Mouse (Mus musculus) midbrain, embryonic 14.5 days (tissue): Measurements from ENCODE around the gene Sirt7. TPM values are rescaled to one million over a fixed set of nuclear protein-coding genes. Genes with fewer than 3 reads are reported as not detected.

ENCODE experiments used
- ATAC-seq: fragments of 200-750 bp; cut with Nextera tagmentation; 2 replicates; pipeline ENCODE4 v1.8.0; 2017; ENCODE audit warnings: moderate number of reproducible peaks, moderate library complexity; ENCODE audit not compliant: low FRiP score, low TSS enrichment
- DNase-seq: peaks from one replicate; pipeline ENCODE4 v3.0.0-alpha.2; 2015
- H3K27ac ChIP-seq: fragments of 300-500 bp; sonication (generic); replicated peaks from 2 replicates; pipeline ENCODE4 v1.5.1; 2014; ENCODE audit warnings: mild to moderate bottlenecking, low read depth, low read length, moderate library complexity
- H3K27me3 ChIP-seq: fragments of 300-500 bp; sonication (generic); 2 replicates; pipeline ENCODE4 v1.6.1; 2014; ENCODE audit warnings: low read length, control low read depth, mixed read lengths; ENCODE audit not compliant: control insufficient read depth, insufficient read depth
- H3K36me3 ChIP-seq: fragments of 300-500 bp; sonication (generic); 2 replicates; pipeline ENCODE4 v1.6.1; 2014; ENCODE audit warnings: low read length, control low read depth; ENCODE audit not compliant: control insufficient read depth, insufficient read depth
- H3K4me1 ChIP-seq: fragments of 300-500 bp; sonication (generic); 2 replicates; pipeline ENCODE4 v1.6.1; 2014; ENCODE audit warnings: mild to moderate bottlenecking, antibody characterized with exemption, low read length, control low read depth; ENCODE audit not compliant: control insufficient read depth, insufficient read depth
- H3K4me2 ChIP-seq: fragments of 300-500 bp; sonication (generic); 2 replicates; pipeline ENCODE4 v1.6.1; 2014; ENCODE audit warnings: mild to moderate bottlenecking, low read length, moderate library complexity
- H3K4me3 ChIP-seq: fragments of 300-500 bp; sonication (generic); replicated peaks from 2 replicates; pipeline ENCODE4 v1.5.1; 2014; ENCODE audit warnings: low read depth, low read length
- H3K9ac ChIP-seq: fragments of 300-500 bp; sonication (generic); replicated peaks from 2 replicates; pipeline ENCODE4 v1.6.1; 2014; ENCODE audit warnings: mild to moderate bottlenecking, low read length, moderate library complexity
- H3K9me3 ChIP-seq: fragments of 300-500 bp; sonication (generic); 2 replicates; pipeline ENCODE4 v1.6.1; 2016; ENCODE audit warnings: low read length, control low read depth, mixed read lengths; ENCODE audit not compliant: control insufficient read depth
- WGBS: fragments of 180-500 bp; shearing (Covaris S2); extraction: QIAGEN DNeasy Blood & Tissue Kit; methylation state at CpG from one replicate; pipeline ENCODE4 v1.1.7; 2014; 5-methylcytosine and 5-hydroxymethylcytosine counted together
- polyA plus RNA-seq: library from polyadenylated mRNA; unstranded; fragments of >200 nt; fragmentation: Nextera tagmentation; extraction: Ambion mirVana; gene quantifications from 2 replicates; pipeline ENCODE4 v1.2.1, GENCODE M21; 2014

Sirt7 gene
- polyA plus RNA-seq, 1 experiment from 2014 or later: 38.4 TPM

GRCm38 (mm10) chr11:120579316-120580107, 45.5 kb downstream of the Sirt7 start:
- DNase-seq (peak; percentile 87), ATAC-seq (no peak)
- 65% methylated on average over 15 of the region's 15 CpGs for WGBS
- peak overlapping the region; percentile 79 for H3K4me3 ChIP-seq
- H3K27me3 ChIP-seq: no peaks in the 10 kb centered on the region
- no peaks in the 10 kb centered on the region for H3K9me3 ChIP-seq
- peak overlapping the region; percentile 91 for H3K4me2 ChIP-seq
- H3K27ac ChIP-seq: peak overlapping the region; percentile 97; the same call in 1 of the 2 replicates
- peaks cover 27% of the 10 kb centered on the region for H3K36me3 ChIP-seq
- H3K9ac ChIP-seq: peak overlapping the region; percentile 94
- peaks cover 21% of the 10 kb centered on the region for H3K4me1 ChIP-seq

GRCm38 (mm10) chr11:120578694-120579243, 46.3 kb downstream of the Sirt7 start:
- DNase-seq: no peak
- peaks cover 27% of the 10 kb centered on the region for H3K36me3 ChIP-seq
- no peak overlapping the region for H3K9ac ChIP-seq
- H3K4me3 ChIP-seq: no peak overlapping the region
- 90% methylated on average over 11 of the region's 11 CpGs for WGBS
- no peak overlapping the region for H3K27ac ChIP-seq
- H3K4me2 ChIP-seq: no peak overlapping the region
- H3K4me1 ChIP-seq: peaks cover 21% of the 10 kb centered on the region
- H3K9me3 ChIP-seq: no peaks in the 10 kb centered on the region
- no peaks in the 10 kb centered on the region for H3K27me3 ChIP-seq
- no peak for ATAC-seq

- no peak overlapping the region for H3K27ac ChIP-seq
- H3K27me3 ChIP-seq: no peaks in the 10 kb centered on the region
- H3K9ac ChIP-seq: no peak overlapping the region
- WGBS: 88% methylated on average over 10 of the region's 10 CpGs
- peaks cover 27% of the 10 kb centered on the region for H3K36me3 ChIP-seq
- H3K4me2 ChIP-seq: no peak overlapping the region
- H3K9me3 ChIP-seq: no peaks in the 10 kb centered on the region
- peaks cover 21% of the 10 kb centered on the region for H3K4me1 ChIP-seq
- DNase-seq (no peak), ATAC-seq (no peak)
- H3K4me3 ChIP-seq: no peak overlapping the region
Measured at GRCm38 (mm10) chr11:120578024-120578693, 46.9 kb downstream of the Sirt7 start.

GRCm38 (mm10) chr11:120577211-120578023, 47.6 kb downstream of the Sirt7 start:
- no peak for ATAC-seq
- no peak overlapping the region for H3K9ac ChIP-seq
- H3K36me3 ChIP-seq: peaks cover 27% of the 10 kb centered on the region
- peak; percentile 43 for DNase-seq
- H3K4me3 ChIP-seq: no peak overlapping the region
- H3K9me3 ChIP-seq: no peaks in the 10 kb centered on the region
- WGBS: 75% methylated on average over 7 of the region's 7 CpGs
- H3K27me3 ChIP-seq: no peaks in the 10 kb centered on the region
- H3K4me1 ChIP-seq: peaks cover 21% of the 10 kb centered on the region
- no peak overlapping the region for H3K4me2 ChIP-seq
- H3K27ac ChIP-seq: no peak overlapping the region

GRCm38 (mm10) chr11:120576365-120576981, 48.6 kb downstream of the Sirt7 start:
- H3K27ac ChIP-seq: no peak overlapping the region
- no peak overlapping the region for H3K4me2 ChIP-seq
- WGBS: 88% methylated on average over 3 of the region's 3 CpGs
- no peaks in the 10 kb centered on the region for H3K27me3 ChIP-seq
- DNase-seq (no peak), ATAC-seq (no peak)
- no peaks in the 10 kb centered on the region for H3K9me3 ChIP-seq
- H3K4me3 ChIP-seq: no peak overlapping the region
- no peak overlapping the region for H3K9ac ChIP-seq
- peaks cover 30% of the 10 kb centered on the region for H3K36me3 ChIP-seq
- peaks cover 20% of the 10 kb centered on the region for H3K4me1 ChIP-seq

- no peaks in the 10 kb centered on the region for H3K9me3 ChIP-seq
- peaks cover 25% of the 10 kb centered on the region for H3K4me1 ChIP-seq
- H3K4me3 ChIP-seq: no peak overlapping the region
- no peaks in the 10 kb centered on the region for H3K27me3 ChIP-seq
- H3K36me3 ChIP-seq: peaks cover 35% of the 10 kb centered on the region
- H3K4me2 ChIP-seq: no peak overlapping the region
- ATAC-seq (no peak), DNase-seq (no peak)
- H3K27ac ChIP-seq: no peak overlapping the region
- H3K9ac ChIP-seq: no peak overlapping the region
Measured at GRCm38 (mm10) chr11:120575940-120576339, 49.1 kb downstream of the Sirt7 start.

- no peak for DNase-seq
- H3K4me1 ChIP-seq: peaks cover 20% of the 10 kb centered on the region
- WGBS: 78% methylated on average over 2 of the region's 2 CpGs
- H3K9ac ChIP-seq: no peak overlapping the region
- no peak for ATAC-seq
- no peak overlapping the region for H3K4me2 ChIP-seq
- H3K9me3 ChIP-seq: no peaks in the 10 kb centered on the region
- H3K36me3 ChIP-seq: peaks cover 42% of the 10 kb centered on the region
- no peak overlapping the region for H3K27ac ChIP-seq
- H3K27me3 ChIP-seq: no peaks in the 10 kb centered on the region
- H3K4me3 ChIP-seq: no peak overlapping the region
Measured at GRCm38 (mm10) chr11:120575046-120575445, 50.0 kb downstream of the Sirt7 start.

- Histone ChIP-seq H3K9ac (peak overlapping the region; percentile 69), H3K9me3 (no peaks in the 10 kb centered on the region), H3K4me3 (peak overlapping the region; percentile 87), H3K4me2 (peak overlapping the region; percentile 72), H3K27me3 (no peaks in the 10 kb centered on the region), H3K27ac (no peak overlapping the region), H3K36me3 (peaks cover 39% of the 10 kb centered on the region), H3K4me1 (peaks cover 12% of the 10 kb centered on the region)
- ATAC-seq (no peak), DNase-seq (no peak)
- 46% methylated on average over 5 of the region's 5 CpGs for WGBS
Measured at GRCm38 (mm10) chr11:120574278-120574600, 50.8 kb downstream of the Sirt7 start.
